Mouse (Mus musculus): Measurements from ENCODE around the gene Uba3.

Gene Uba3

DNA sequence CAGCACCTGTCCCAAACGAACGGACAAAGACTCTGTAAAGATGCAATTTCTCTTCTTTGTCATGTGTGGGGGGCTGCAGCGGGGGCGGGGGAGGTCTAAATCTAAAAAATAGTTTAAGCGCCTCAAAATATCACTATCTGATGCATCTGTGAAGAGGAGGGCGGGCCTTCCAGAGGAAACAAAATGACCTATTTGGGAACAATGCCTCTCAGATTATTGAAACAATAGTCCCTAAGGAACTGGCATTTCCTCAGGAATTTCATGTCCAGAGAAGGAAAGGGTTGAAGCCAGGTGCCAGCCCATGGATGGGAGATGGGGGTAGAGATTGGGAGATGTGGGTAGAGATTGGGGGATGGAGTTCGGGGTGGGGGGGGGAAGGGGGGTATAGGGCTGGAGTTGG is 63.6 kb downstream of the Uba3 start:
- DNase-seq (ENCODE audit: low spot score in 2 of 2), result no peak

All from spleen, postnatal 4 days (tissue).